Mouse (Mus musculus) liver, postnatal 0 days (tissue): ENCODE measurements around the gene Prkag2.

Experiments used
- CTCF ChIP-seq: sonication (generic); IDR thresholded peaks from 2 replicates; pipeline ENCODE4 v1.5.1; 2016; ENCODE audit warnings: antibody characterized with exemption, low read depth
- EP300 ChIP-seq: IDR thresholded peaks from 2 replicates; pipeline ENCODE4 v1.6.1; 2016; ENCODE audit warnings: antibody characterized with exemption, low read depth, mild to moderate bottlenecking

GRCm38 (mm10) chr5:25081545-25081944, 18.9 kb downstream of the Prkag2 start:
- TF ChIP-seq CTCF (no peak), EP300 (no peak)
